Mouse (Mus musculus) liver, embryonic 12.5 days (tissue): ENCODE results near the gene Leng1. TPM values are rescaled to one million over a fixed set of nuclear protein-coding genes. Genes with fewer than 3 reads are reported as not detected.
A peak's percentile ranks its signal among the peaks of the same experiment; 100 is the strongest.

Experiments used
- ATAC-seq: fragments of 200-750 bp; cut with Nextera tagmentation; 2 replicates; pipeline ENCODE4 v1.8.0; 2017; ENCODE audit warnings: moderate number of reproducible peaks, mild to moderate bottlenecking, moderate library complexity
- H3K27ac ChIP-seq: fragments of 300-500 bp; sonication (generic); 2 replicates; pipeline ENCODE4 v1.5.1; 2016; ENCODE audit warnings: mild to moderate bottlenecking
- H3K27me3 ChIP-seq: fragments of 300-500 bp; sonication (generic); replicated peaks from 2 replicates; pipeline ENCODE4 v1.6.1; 2016; ENCODE audit warnings: mild to moderate bottlenecking, moderate library complexity
- H3K36me3 ChIP-seq: fragments of 300-500 bp; sonication (generic); 2 replicates; pipeline ENCODE4 v1.6.1; 2016; ENCODE audit warnings: mild to moderate bottlenecking, moderate library complexity
- H3K4me1 ChIP-seq: fragments of 300-500 bp; sonication (generic); 2 replicates; pipeline ENCODE4 v1.6.1; 2016
- H3K4me2 ChIP-seq: fragments of 300-500 bp; sonication (generic); 2 replicates; pipeline ENCODE4 v1.6.1; 2016; ENCODE audit warnings: mild to moderate bottlenecking, moderate library complexity
- H3K4me3 ChIP-seq: fragments of 300-500 bp; sonication (generic); 2 replicates; pipeline ENCODE4 v1.5.1; 2016; ENCODE audit warnings: mild to moderate bottlenecking, moderate library complexity
- H3K9ac ChIP-seq: fragments of 300-500 bp; sonication (generic); 2 replicates; pipeline ENCODE4 v1.6.1; 2016; ENCODE audit warnings: mild to moderate bottlenecking, moderate library complexity
- H3K9me3 ChIP-seq: fragments of 300-500 bp; sonication (generic); replicated peaks from 2 replicates; pipeline ENCODE4 v1.6.1; 2016; ENCODE audit warnings: mild to moderate bottlenecking, moderate library complexity
- WGBS: fragments of 180-500 bp; shearing (Covaris S2); methylation state at CpG from one replicate; pipeline ENCODE4 v1.1.7; 2016; ENCODE audit not compliant: insufficient replicate concordance; 5-methylcytosine and 5-hydroxymethylcytosine counted together
- polyA plus RNA-seq: library from polyadenylated mRNA; unstranded; fragments of >200 nt; fragmentation: Nextera tagmentation; extraction: Ambion mirVana; gene quantifications from 2 replicates; pipeline ENCODE4 v1.2.1, GENCODE M21; 2016

Gene Leng1
- polyA plus RNA-seq, 1 experiment from 2014 or later, result 11.6 TPM

DNA sequence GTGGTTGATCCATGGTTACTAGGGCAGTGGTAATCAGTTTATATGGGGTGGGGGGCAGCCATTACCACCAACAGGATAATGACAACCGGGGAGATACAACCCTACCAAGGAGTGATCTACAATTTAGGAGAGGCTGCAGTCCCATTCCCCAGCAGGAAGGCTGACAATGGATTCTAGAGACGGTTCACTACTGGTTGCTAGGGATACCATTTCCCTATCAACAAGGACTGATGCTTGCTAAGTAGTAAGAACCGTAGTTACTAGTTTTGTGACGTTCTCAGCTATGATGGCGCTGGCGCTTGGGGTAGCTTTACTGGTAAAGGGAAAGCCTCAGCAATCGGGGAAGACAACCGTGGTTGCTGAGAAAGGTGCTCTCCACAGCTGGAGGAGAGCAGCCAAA lies 19.1 kb upstream of the Leng1 start:
- H3K27me3 ChIP-seq, result no peaks in the 10 kb centered on the region
- ATAC-seq, result no peak
- H3K4me1 ChIP-seq, result no peaks in the 10 kb centered on the region
- peaks cover 57% of the 10 kb centered on the region for H3K36me3 ChIP-seq
- no peak overlapping the region for H3K4me3 ChIP-seq
- 83% methylated on average over 8 of the region's 8 CpGs for WGBS
- no peaks in the 10 kb centered on the region for H3K9me3 ChIP-seq
- no peak overlapping the region for H3K4me2 ChIP-seq
- H3K27ac ChIP-seq, result no peak overlapping the region
- no peak overlapping the region for H3K9ac ChIP-seq

DNA sequence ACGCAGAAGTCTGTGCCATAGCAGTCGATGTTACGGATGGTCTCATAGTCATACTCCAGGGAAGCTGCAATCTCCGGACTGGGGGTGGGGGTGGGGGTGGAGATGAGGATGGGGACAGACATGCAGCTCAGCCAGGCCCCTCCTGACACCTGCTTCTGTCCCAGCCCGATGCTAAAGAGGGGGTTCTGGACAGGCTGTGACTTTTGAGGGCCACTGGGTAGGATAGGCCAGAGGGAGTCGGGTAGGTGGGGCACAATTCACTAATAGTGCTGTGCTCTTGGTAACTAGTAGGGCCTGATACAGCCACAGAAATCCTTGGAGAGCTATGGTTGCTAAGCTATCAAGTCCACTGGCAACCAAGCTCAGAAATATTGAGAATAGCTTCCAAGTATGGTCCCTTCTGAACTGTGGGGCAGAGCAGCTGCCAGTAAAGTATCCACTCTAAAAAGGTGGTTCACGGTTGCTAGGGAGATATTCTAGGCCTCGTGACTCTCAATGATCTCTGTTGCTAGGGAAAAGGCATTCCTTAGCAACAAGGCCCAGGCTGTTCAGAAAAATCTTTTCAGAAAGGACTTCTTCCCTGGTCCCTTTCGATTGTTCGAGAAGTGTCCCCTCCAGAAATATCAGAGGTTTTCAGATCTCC lies 18.4 kb upstream of the Leng1 start:
- no peak overlapping the region for H3K27ac ChIP-seq
- ATAC-seq, result no peak
- no peak overlapping the region for H3K4me3 ChIP-seq
- no peaks in the 10 kb centered on the region for H3K4me1 ChIP-seq
- no peaks in the 10 kb centered on the region for H3K9me3 ChIP-seq
- peaks cover 57% of the 10 kb centered on the region for H3K36me3 ChIP-seq
- no peak overlapping the region for H3K9ac ChIP-seq
- 84% methylated on average over 10 of the region's 10 CpGs for WGBS
- no peaks in the 10 kb centered on the region for H3K27me3 ChIP-seq
- H3K4me2 ChIP-seq, result no peak overlapping the region

DNA sequence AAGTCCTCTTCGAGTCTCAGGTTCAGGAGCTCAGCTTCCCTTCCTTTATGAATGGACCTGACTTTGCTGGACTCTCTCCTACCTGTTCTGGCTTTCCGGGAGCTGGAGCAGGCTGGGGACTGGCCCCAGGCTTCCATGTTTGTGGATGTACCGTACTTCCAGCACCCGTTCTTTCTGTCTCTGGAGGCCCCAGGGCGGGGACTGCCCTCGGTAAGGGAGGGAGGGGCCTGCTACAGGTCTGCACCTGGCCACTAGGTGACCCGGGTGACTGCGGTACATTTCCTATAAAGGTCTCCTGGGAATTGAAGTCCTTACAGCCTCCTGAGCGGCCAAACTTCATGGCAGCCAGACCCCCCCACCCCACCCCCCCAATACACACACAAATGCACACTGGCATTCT lies 11.7 kb upstream of the Leng1 start, which contains the start of gene Tmc4:
Tmc4 (minus strand) TSS at position 212 of the 400 bp plus-strand sequence.
- Histone ChIP-seq H3K27me3 (no peaks in the 10 kb centered on the region), H3K9ac (no peak within 1 kb of the TSS), H3K27ac (no peak within 1 kb of the TSS), H3K36me3 (peaks cover 11% of the 10 kb centered on the region; the same call in 1 of the 2 replicates), H3K4me1 (peaks cover 8% of the 10 kb centered on the region), H3K9me3 (no peaks in the 10 kb centered on the region), H3K4me2 (no peak within 1 kb of the TSS), H3K4me3 (no peak within 1 kb of the TSS)
- ATAC-seq, result no peak
- 63% methylated on average over 9 of the region's 9 CpGs for WGBS

DNA sequence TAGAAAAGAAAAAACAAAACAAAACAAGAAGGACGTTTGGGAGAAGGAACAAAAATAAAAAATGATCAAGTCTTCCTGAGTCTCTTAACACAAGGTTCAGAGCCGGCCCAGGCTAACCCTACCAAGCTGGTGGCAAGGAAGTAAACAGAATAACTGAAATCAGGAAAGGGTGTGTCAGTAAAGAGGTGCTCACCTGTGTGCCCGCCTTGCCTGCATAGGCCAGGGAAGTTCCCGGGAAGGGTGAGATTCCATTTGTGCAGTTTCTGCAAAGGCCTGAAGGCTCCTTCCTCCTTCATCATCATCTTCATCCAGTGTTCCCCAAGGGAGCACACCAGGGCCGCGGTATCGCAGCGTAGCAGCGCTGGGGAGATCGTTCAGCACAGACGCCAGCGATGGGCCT lies 10.7 kb upstream of the Leng1 start:
- Histone ChIP-seq H3K4me2 (no peak overlapping the region), H3K27ac (no peak overlapping the region), H3K4me3 (no peak overlapping the region), H3K36me3 (peaks cover 7% of the 10 kb centered on the region; the same call in 1 of the 2 replicates), H3K4me1 (peaks cover 8% of the 10 kb centered on the region), H3K27me3 (no peaks in the 10 kb centered on the region), H3K9ac (no peak overlapping the region), H3K9me3 (no peaks in the 10 kb centered on the region)
- WGBS, result 81% methylated on average over 12 of the region's 12 CpGs
- no peak for ATAC-seq

DNA sequence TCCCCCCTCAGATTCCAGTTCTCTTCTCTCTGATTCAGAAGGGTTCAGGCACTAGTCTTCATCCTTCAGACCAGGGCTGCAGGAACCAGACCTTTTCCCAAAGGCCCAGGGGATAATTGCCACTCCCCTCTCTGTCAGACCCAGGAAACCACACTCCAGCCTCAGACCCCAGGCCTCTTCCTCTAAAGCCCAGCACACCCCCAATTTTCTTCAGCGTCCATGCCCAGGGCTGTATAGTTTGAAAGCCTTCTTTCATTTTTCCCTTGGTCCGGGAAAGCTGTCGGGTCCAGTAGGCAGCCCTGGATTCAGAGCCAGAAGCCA lies 9.5 kb upstream of the Leng1 start:
- ATAC-seq, result peak; percentile 32
- peaks cover 4% of the 10 kb centered on the region; the same call in 1 of the 2 replicates for H3K36me3 ChIP-seq

DNA sequence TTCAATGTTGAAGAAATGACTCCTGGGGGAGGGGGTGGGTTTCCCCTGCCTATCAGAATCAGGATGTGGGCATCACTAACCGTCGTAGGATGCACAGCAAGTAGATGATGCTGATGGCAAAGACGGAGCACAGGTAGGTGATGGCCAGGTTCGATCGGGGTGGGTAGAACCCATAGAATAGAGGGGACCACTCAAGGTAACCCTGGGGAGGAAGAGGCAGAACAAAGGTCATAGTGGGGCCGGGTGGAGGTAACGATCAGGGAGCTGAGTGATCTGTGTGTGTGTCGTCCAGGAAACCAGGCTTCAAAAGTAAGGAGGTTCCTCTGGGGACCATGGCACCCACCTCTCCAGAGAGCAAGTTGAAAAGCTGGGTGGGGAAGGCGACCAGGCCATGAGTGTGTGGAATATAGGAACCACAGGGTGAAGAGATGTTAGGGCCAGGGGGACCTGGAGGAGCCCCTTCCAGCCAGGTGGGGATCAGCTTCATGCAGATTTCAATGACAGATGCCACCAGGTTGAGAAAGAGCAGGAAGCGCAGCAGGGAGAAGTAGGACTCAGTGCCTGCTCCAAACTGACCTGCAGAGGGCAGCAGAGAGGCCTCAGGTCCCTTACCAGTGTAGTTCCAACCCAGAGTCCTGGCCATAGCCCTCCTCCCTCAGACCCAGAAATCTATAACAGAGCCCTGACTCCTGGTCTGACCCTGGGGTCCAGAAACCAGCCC lies 9.0 kb upstream of the Leng1 start:
- peak; percentile 83 for ATAC-seq
- no peak overlapping the region for H3K9ac ChIP-seq
- no peaks in the 10 kb centered on the region for H3K9me3 ChIP-seq
- no peak overlapping the region for H3K27ac ChIP-seq
- peaks cover 8% of the 10 kb centered on the region for H3K4me1 ChIP-seq
- WGBS, result 42% methylated on average over 10 of the region's 10 CpGs
- no peak overlapping the region for H3K4me3 ChIP-seq
- peaks cover 3% of the 10 kb centered on the region; the same call in 1 of the 2 replicates for H3K36me3 ChIP-seq
- H3K4me2 ChIP-seq, result no peak overlapping the region
- no peaks in the 10 kb centered on the region for H3K27me3 ChIP-seq

More for the DNA sequence above, 9.5 kb upstream of the Leng1 start:
- Histone ChIP-seq H3K4me1 (peaks cover 8% of the 10 kb centered on the region), H3K4me2 (no peak overlapping the region), H3K9me3 (no peaks in the 10 kb centered on the region), H3K4me3 (no peak overlapping the region), H3K9ac (no peak overlapping the region; the same call in 1 of the 2 replicates), H3K27ac (no peak overlapping the region), H3K27me3 (no peaks in the 10 kb centered on the region)
- 54% methylated on average over 3 of the region's 3 CpGs for WGBS

DNA sequence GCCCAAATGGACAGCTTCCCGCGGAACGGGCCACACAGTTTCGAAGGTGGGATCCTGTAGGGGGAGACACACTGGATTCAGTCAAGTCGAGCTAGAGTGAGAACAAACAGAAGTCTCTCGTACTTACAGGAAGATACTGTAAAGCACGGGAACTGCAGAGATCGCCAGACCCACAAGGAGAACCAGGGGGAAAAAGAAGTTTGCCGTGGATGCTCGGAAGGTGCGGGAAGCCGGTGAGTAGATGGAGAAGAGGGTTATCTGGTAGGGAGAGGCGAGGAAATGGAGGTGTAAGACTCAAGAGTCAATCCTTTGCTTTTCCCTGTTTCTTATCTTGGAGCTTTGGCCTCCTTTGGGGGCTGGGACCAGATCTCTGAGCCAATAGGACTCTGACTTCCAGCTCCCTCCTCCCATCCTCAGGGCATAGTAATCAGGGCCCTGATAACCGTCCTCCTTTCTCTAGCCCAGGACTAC lies 1.3 kb upstream of the Leng1 start:
- peak overlapping the region; percentile 63 for H3K9ac ChIP-seq
- H3K27ac ChIP-seq, result peak overlapping the region; percentile 93
- peaks cover 17% of the 10 kb centered on the region for H3K36me3 ChIP-seq
- H3K4me1 ChIP-seq, result peaks cover 43% of the 10 kb centered on the region
- no peaks in the 10 kb centered on the region for H3K27me3 ChIP-seq
- no peaks in the 10 kb centered on the region for H3K9me3 ChIP-seq
- peak; percentile 38; the same call in 1 of the 2 replicates for ATAC-seq
- 21% methylated on average over 14 of the region's 14 CpGs for WGBS
- peak overlapping the region; percentile 91 for H3K4me2 ChIP-seq
- peak overlapping the region; percentile 78 for H3K4me3 ChIP-seq

DNA sequence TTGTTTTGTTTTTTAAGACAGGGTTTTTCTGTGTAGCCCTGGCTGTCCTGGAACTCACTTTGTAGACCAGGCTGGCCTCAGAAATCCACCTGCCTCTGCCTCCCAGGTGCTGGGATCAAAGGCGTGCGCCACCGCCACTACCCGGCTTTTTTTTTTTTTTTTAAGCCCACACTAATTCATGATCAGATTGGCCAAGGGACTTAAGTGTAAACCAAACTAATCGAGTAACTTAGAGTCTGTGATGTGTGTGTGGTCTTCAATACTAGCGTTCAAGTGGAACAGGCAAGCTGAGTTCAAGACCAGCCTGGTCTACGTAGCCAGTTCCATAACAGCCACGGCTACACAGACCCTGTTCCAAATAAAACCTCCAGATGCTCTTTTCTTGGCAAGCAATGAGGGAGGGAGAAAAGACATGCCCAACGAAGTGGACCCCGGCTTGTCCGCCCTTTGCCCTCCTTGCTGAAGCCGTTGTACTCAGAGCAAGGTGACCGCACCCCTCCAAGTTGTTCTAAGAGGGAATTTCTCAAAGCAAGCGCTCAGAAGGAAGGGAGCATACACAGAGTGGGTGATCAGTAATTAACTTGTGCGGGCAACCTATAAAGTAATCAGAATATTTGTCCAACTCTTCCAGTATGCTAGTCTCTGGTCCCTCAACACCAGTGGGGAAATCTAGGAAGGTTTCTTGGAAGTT lies 971 bp downstream of the Leng1 start:
- peak overlapping the region; percentile 91 for H3K4me2 ChIP-seq
- peak overlapping the region; percentile 93 for H3K27ac ChIP-seq
- H3K27me3 ChIP-seq, result no peaks in the 10 kb centered on the region
- peak overlapping the region; percentile 84 for H3K9ac ChIP-seq
- H3K9me3 ChIP-seq, result no peaks in the 10 kb centered on the region
- peak overlapping the region; percentile 78 for H3K4me3 ChIP-seq
- peak; percentile 36; the same call in 1 of the 2 replicates for ATAC-seq
- 19% methylated on average over 15 of the region's 15 CpGs for WGBS
- H3K36me3 ChIP-seq, result peaks cover 40% of the 10 kb centered on the region
- H3K4me1 ChIP-seq, result peaks cover 43% of the 10 kb centered on the region

DNA sequence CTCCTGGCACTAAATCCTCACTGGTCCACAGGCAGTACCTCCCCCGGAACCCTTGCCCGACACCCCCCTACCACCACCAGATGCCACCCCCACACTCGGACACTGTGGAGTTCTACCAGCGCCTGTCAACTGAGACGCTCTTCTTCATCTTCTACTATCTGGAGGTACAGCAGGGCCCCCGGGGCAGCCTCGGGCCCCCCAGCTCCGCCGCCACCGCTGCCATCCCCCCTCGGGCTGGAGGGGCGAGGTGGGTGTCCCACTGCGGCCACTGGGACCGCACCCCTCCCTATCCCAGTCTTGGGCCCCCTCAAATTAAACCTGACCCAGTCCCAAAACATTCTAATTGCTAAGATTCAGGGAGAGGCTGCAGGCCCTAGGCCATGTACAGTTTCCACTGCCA lies 7.1 kb downstream of the Leng1 start:
- WGBS, result 85% methylated on average over 14 of the region's 14 CpGs
- Histone ChIP-seq H3K4me1 (peaks cover 13% of the 10 kb centered on the region), H3K4me2 (no peak overlapping the region), H3K4me3 (no peak overlapping the region), H3K9ac (no peak overlapping the region), H3K36me3 (peaks cover 100% of the 10 kb centered on the region), H3K27me3 (no peaks in the 10 kb centered on the region), H3K9me3 (no peaks in the 10 kb centered on the region), H3K27ac (no peak overlapping the region)
- ATAC-seq, result no peak

DNA sequence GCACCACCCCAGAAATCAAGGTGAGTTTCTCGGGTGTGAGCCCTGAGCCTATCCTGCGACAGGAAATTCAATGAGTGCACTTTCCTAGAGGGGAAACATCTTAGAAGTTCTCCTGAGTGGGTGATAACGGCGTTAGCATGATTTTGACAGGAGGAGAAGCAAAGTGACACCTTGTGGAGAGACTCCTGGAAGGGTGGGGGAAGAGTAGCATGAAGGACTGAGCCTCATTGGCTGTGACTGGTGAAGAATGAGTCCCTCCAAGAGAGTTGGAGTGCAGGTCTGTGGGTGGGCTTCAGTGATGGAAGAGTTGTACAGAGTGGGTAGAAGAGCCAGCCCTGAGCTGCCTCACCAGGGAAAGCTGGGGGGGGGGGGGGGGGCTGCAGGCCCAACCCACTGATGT lies 8.7 kb downstream of the Leng1 start:
- no peak overlapping the region for H3K27ac ChIP-seq
- H3K9me3 ChIP-seq, result no peaks in the 10 kb centered on the region
- H3K4me3 ChIP-seq, result no peak overlapping the region
- H3K36me3 ChIP-seq, result peaks cover 100% of the 10 kb centered on the region
- H3K4me2 ChIP-seq, result no peak overlapping the region
- ATAC-seq, result no peak
- no peak overlapping the region for H3K9ac ChIP-seq
- 0 out of 2 replicates have a peak, but pooled peaks cover 3% of the 10 kb centered on the region for H3K4me1 ChIP-seq
- 83% methylated on average over 4 of the region's 4 CpGs for WGBS
- no peaks in the 10 kb centered on the region for H3K27me3 ChIP-seq

DNA sequence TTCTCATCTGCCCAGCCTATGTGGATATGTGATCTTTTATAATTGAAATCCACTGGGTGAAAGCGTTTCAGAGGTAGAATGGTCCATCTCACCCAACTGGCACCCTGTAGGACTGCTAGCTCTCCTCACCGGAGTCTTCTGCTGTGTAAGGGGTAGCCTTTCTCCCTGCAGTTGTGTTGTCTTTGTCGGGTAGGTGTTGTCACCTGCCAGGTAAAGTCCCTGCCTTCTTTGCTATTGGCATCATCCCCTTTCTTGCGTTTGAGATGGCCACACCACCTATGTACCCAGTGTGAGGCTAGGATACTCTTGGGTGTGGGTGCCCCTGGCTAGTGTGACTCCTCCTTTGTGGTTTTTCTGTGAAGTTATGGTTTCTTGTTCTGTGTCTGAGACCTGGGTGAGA lies 19.0 kb downstream of the Leng1 start:
- Histone ChIP-seq H3K27ac (peak overlapping the region; percentile 90; the same call in 1 of the 2 replicates), H3K9ac (peak overlapping the region; percentile 99), H3K4me2 (peak overlapping the region; percentile 84), H3K9me3 (no peaks in the 10 kb centered on the region), H3K4me3 (peak overlapping the region; percentile 97), H3K36me3 (peaks cover 57% of the 10 kb centered on the region), H3K27me3 (no peaks in the 10 kb centered on the region), H3K4me1 (peaks cover 50% of the 10 kb centered on the region)
- WGBS, result 52% methylated on average over 4 of the region's 4 CpGs
- ATAC-seq, result no peak

DNA sequence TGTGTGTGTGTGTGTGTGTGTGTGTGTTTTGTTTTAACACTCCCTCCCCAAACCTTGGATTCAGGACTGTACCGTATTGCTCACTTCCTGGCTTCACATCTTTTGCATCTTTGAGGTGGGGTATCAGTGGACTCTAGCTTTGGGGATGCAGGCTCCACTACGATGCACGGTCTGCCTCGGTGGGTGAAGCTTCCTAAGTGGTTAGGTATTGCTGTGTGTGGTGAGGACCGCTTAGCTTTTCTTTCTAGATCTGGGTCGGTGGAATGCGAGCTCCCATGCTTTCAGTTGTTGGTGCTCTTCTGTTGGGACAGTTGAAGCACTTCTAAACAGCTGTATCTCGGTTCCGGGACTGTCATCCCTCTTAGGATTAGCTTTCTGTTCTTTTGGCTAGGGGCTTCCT lies 19.5 kb downstream of the Leng1 start:
- Histone ChIP-seq H3K4me2 (peak overlapping the region; percentile 84), H3K9ac (peak overlapping the region; percentile 99), H3K27me3 (no peaks in the 10 kb centered on the region), H3K27ac (peak overlapping the region; percentile 90), H3K36me3 (peaks cover 57% of the 10 kb centered on the region), H3K4me3 (peak overlapping the region; percentile 97), H3K9me3 (no peaks in the 10 kb centered on the region), H3K4me1 (peaks cover 50% of the 10 kb centered on the region)
- no peak for ATAC-seq
- WGBS, result 12% methylated on average over 9 of the region's 9 CpGs
